ENCODE assay signal across 8 mouse cellular contexts in genomic region chr1:125560259-125561192, GRCm38 (mm10). TPM values are rescaled to one million over a fixed set of nuclear protein-coding genes. Genes with fewer than 3 reads are reported as not detected.
DNase-seq lines count a peak whose midpoint lies in the region; ATAC-seq lines count a peak whose summit lies in the region.

TSS of gene Slc35f5 (plus strand) at chr1:125560595.

- peak within 1 kb of the TSS; percentile 94 for H3K4me3 ChIP-seq in hindbrain, embryonic 16.5 days (ENCODE audit: low read length)
- peak within 1 kb of the TSS; percentile 71 for H3K4me3 ChIP-seq in macrophage (ENCODE audit: inconsistent target)

- under 1% methylated on average over 57 of the region's 61 CpGs for WGBS in hindbrain, embryonic 16.5 days
- WGBS in macrophage (ENCODE audit: missing documents) = 0% methylated on average over 57 of the region's 61 CpGs

- H3K9ac ChIP-seq in hindbrain, embryonic 16.5 days (ENCODE audit: low read depth, low read length) = peak within 1 kb of the TSS; percentile 97

- peak; percentile 97 for ATAC-seq in hindbrain, embryonic 16.5 days

- no peaks in the 10 kb centered on the region for H3K36me3 ChIP-seq in hindbrain, embryonic 16.5 days (ENCODE audit: control insufficient read depth, insufficient read depth, low read length)
- peaks cover 5% of the 10 kb centered on the region; the same call in 1 of the 2 replicates for H3K36me3 ChIP-seq in macrophage (ENCODE audit: inconsistent target)

- DNase-seq in T-cell, adult 2 months (ENCODE audit: low spot score) = peak; percentile 69
- DNase-seq in cerebellum, postnatal 36 days = peak; percentile 97 to 98
- peak; percentile 98 for DNase-seq in gastrocnemius, adult 18-20 months (ENCODE audit: low spot score)
- DNase-seq in left cerebral cortex, adult 18-20 months (ENCODE audit: low spot score in 2 of 2) = peak; percentile 95 to 96
- DNase-seq in right cerebral cortex, adult 18-20 months = peak; percentile 95
- peak; percentile 93 for DNase-seq in urinary bladder, postnatal 10 days (ENCODE audit: low spot score)

- H3K9me3 ChIP-seq in hindbrain, embryonic 16.5 days (ENCODE audit: control insufficient read depth, low read length) = no peaks in the 10 kb centered on the region

- peaks cover 45% of the 10 kb centered on the region for H3K79me2 ChIP-seq in macrophage (ENCODE audit: inconsistent target)

- H3K27ac ChIP-seq in hindbrain, embryonic 16.5 days (ENCODE audit: low read depth, low read length) = peak within 1 kb of the TSS; percentile 95
- peak within 1 kb of the TSS; percentile 97 for H3K27ac ChIP-seq in macrophage

- peak within 1 kb of the TSS; percentile 62 for H3K4me2 ChIP-seq in hindbrain, embryonic 16.5 days (ENCODE audit: low read length)

- peaks cover 10% of the 10 kb centered on the region for H3K4me1 ChIP-seq in hindbrain, embryonic 16.5 days (ENCODE audit: control insufficient read depth, insufficient read depth, low read depth, low read length)

- H3K27me3 ChIP-seq in hindbrain, embryonic 16.5 days (replicated peaks; ENCODE audit: control insufficient read depth, insufficient read depth, low read length) = no peaks in the 10 kb centered on the region

RNA-seq across cellular contexts. Expression of gene Slc35f5, which starts in this region (rescaled TPM):
- total RNA-seq in gastrocnemius, adult 18-20 months (2021) = 10 to 100 TPM; 17.7 to 42.4 TPM
- polyA plus RNA-seq in hindbrain, embryonic 16.5 days (2015; fragmentation: Nextera tagmentation; extraction: Ambion mirVana) = 36.3 and 37.8 TPM in 2 replicates
- total RNA-seq in left cerebral cortex, adult 18-20 months (2021) = 10 to 100 TPM; 20.8 to 23.6 TPM
- 10 to 100 TPM; 15.4 to 59.8 (median 31.5) TPM for total RNA-seq in macrophage (2018; cell fraction: chromatin; rRNA removed)
- 10 to 100 TPM; 31.8 to 69.1 (median 47.1) TPM for total RNA-seq in macrophage (2018; cell fraction: cytosol; rRNA removed)
- 10 to 100 TPM; 21.0 to 56.1 (median 43.6) TPM for total RNA-seq in macrophage (2018; cell fraction: nucleus; rRNA removed)
- polyA plus RNA-seq in macrophage (2018) = 35.2 to 45.2 TPM (median 38.8 TPM) in 3 replicates

Comparison
In these comparisons a context has a peak if more than half of its experiments do, and no peak if none do; other contexts are left out.
1. Peak in every context shown above with its lines: DNase-seq, ATAC-seq, H3K4me3 ChIP-seq and H3K27ac ChIP-seq.